Mouse (Mus musculus) myocyte (in vitro differentiated cells): ENCODE results near the gene Ppdpf. TPM values are rescaled to one million over a fixed set of nuclear protein-coding genes. Genes with fewer than 3 reads are reported as not detected.
"Not testable (repeated sequence)": the region's sequence is repeated elsewhere in the genome, so short reads cannot be mapped to it uniquely, and the experiment has no call there.

Source experiments
- H3K27me3 ChIP-seq: one replicate; pipeline ENCODE4 v1.6.1; 2011; ENCODE audit not compliant: control insufficient read depth, insufficient read depth, insufficient read length
- H3K36me3 ChIP-seq: one replicate; pipeline ENCODE4 v1.6.1; 2011; ENCODE audit not compliant: control insufficient read depth, insufficient read depth
- H3K4me2 ChIP-seq: one replicate; pipeline ENCODE4 v1.6.1; 2011; ENCODE audit warnings: low read depth, control low read depth
- H3K4me3 ChIP-seq: one replicate; pipeline ENCODE4 v1.5.1; 2011; ENCODE audit warnings: mild to moderate bottlenecking, control low read depth, moderate library complexity
- H3K79me2 ChIP-seq: one replicate; pipeline ENCODE4 v1.6.1; 2011; ENCODE audit not compliant: control insufficient read depth, insufficient read depth
- H3ac ChIP-seq: one replicate; pipeline ENCODE4 v1.6.1; 2011; ENCODE audit not compliant: control insufficient read depth, insufficient read length
- CEBPB ChIP-seq: IDR thresholded peaks from 2 replicates; pipeline ENCODE4 v1.6.1; 2011; ENCODE audit warnings: mild to moderate bottlenecking, moderate library complexity; ENCODE audit not compliant: poor library complexity, insufficient read depth, severe bottlenecking
- E2F4 ChIP-seq: IDR thresholded peaks from one replicate; pipeline ENCODE4 v1.6.1; 2011; ENCODE audit warnings: mild to moderate bottlenecking, control low read depth, moderate library complexity; ENCODE audit not compliant: insufficient read depth
- MAX ChIP-seq: IDR thresholded peaks from one replicate; pipeline ENCODE4 v1.6.1; 2011; ENCODE audit warnings: low read depth, mild to moderate bottlenecking, control low read depth
- MYOD1 ChIP-seq, 3 experiments: IDR thresholded peaks; one replicate each; pipeline ENCODE4 v1.6.1; 2011; ENCODE audit warnings: control low read depth in 2 of 3, low read depth in 2 of 3, mild to moderate bottlenecking in 2 of 3, moderate library complexity in 1 of 3; ENCODE audit not compliant: insufficient read length in 2 of 3, control insufficient read depth in 1 of 3
- MYOG ChIP-seq, 3 experiments: IDR thresholded peaks; one replicate each; pipeline ENCODE4 v1.6.1; 2011; ENCODE audit warnings: control low read depth in 2 of 3, low read depth in 2 of 3, mild to moderate bottlenecking in 2 of 3; ENCODE audit not compliant: insufficient read length in 2 of 3, control insufficient read depth in 1 of 3, insufficient read depth in 1 of 3
- POLR2A ChIP-seq: IDR thresholded peaks from one replicate; pipeline ENCODE4 v1.6.1; 2011; ENCODE audit warnings: low read depth, mild to moderate bottlenecking, control low read depth, moderate library complexity; ENCODE audit not compliant: insufficient read length
- POLR2AphosphoS2 ChIP-seq: IDR thresholded peaks from one replicate; pipeline ENCODE4 v1.6.1; 2011; ENCODE audit warnings: low read depth, control low read depth; ENCODE audit not compliant: insufficient read length
- REST ChIP-seq: IDR thresholded peaks from one replicate; pipeline ENCODE4 v1.6.1; 2011; ENCODE audit warnings: mild to moderate bottlenecking, control low read depth, moderate library complexity; ENCODE audit not compliant: insufficient read depth, insufficient read length
- SRF ChIP-seq: IDR thresholded peaks from one replicate; pipeline ENCODE4 v1.6.1; 2011; ENCODE audit warnings: low read depth; ENCODE audit not compliant: control insufficient read depth, insufficient read length
- TCF12 ChIP-seq: IDR thresholded peaks from one replicate; pipeline ENCODE4 v1.6.1; 2011; ENCODE audit warnings: mild to moderate bottlenecking, control low read depth; ENCODE audit not compliant: poor library complexity, insufficient read depth, severe bottlenecking
- TCF3 ChIP-seq: IDR thresholded peaks from one replicate; pipeline ENCODE4 v1.6.1; 2011; ENCODE audit warnings: low read depth, control low read depth; ENCODE audit not compliant: insufficient read length
- USF1 ChIP-seq: IDR thresholded peaks from one replicate; pipeline ENCODE4 v1.6.1; 2011; ENCODE audit warnings: low read depth, mild to moderate bottlenecking, control low read depth, moderate library complexity
- polyA plus RNA-seq: library from polyadenylated mRNA; unstranded; fragments of >200 nt; fragmentation: generic; extraction: Trizol; gene quantifications from one replicate; pipeline ENCODE4 v1.2.1, GENCODE M21; 2012; ENCODE audit warnings: missing spikeins

Gene Ppdpf
- polyA plus RNA-seq, 1 experiment: 43.4 TPM

GRCm38 (mm10) chr2:181186635-181187034, 412 bp upstream of the Ppdpf start:
- peak overlapping the region; percentile 100 for H3K4me2 ChIP-seq
- H3K79me2 ChIP-seq: no peaks in the 10 kb centered on the region
- no peak for TF ChIP-seq POLR2A
- no peak for TF ChIP-seq SRF
- no peak for TF ChIP-seq USF1
- TF ChIP-seq REST: no peak
- TF ChIP-seq CEBPB: no peak
- TF ChIP-seq MYOD1 (IDR thresholded peaks at IDR 0.05; ENCODE audit: control insufficient read depth in 1 of 3, insufficient read length in 2 of 3, low read depth in 2 of 3): no peak
- TF ChIP-seq MAX: no peak
- no peak for TF ChIP-seq TCF3
- TF ChIP-seq E2F4: no peak
- TF ChIP-seq POLR2AphosphoS2: no peak
- TF ChIP-seq TCF12: no peak
- TF ChIP-seq MYOG (IDR thresholded peaks at IDR 0.05; ENCODE audit: control insufficient read depth in 1 of 3, insufficient read depth in 1 of 3, insufficient read length in 2 of 3, low read depth in 2 of 3): no peak
- H3K27me3 ChIP-seq: no peaks in the 10 kb centered on the region
- no peaks in the 10 kb centered on the region for H3K36me3 ChIP-seq
- H3K4me3 ChIP-seq: peak overlapping the region; percentile 76
- peak overlapping the region; percentile 21 for H3ac ChIP-seq

GRCm38 (mm10) chr2:181188681-181189080, 1.6 kb downstream of the Ppdpf start:
- H3K79me2 ChIP-seq: no peaks in the 10 kb centered on the region
- H3K36me3 ChIP-seq: no peaks in the 10 kb centered on the region
- H3K27me3 ChIP-seq: no peaks in the 10 kb centered on the region
- H3K4me3 ChIP-seq: peak overlapping the region; percentile 76
- H3K4me2 ChIP-seq: peak overlapping the region; percentile 100
- no peak overlapping the region for H3ac ChIP-seq
- TF ChIP-seq SRF (no peak), TCF3 (no peak), MYOG (IDR thresholded peaks at IDR 0.05; ENCODE audit: control insufficient read depth in 1 of 3, insufficient read depth in 1 of 3, insufficient read length in 2 of 3, low read depth in 2 of 3) (no peak), POLR2AphosphoS2 (no peak), TCF12 (no peak), MYOD1 (IDR thresholded peaks at IDR 0.05; ENCODE audit: control insufficient read depth in 1 of 3, insufficient read length in 2 of 3, low read depth in 2 of 3) (no peak), MAX (no peak), REST (no peak), CEBPB (no peak), E2F4 (no peak), POLR2A (no peak), USF1 (no peak)

- Histone ChIP-seq H3K4me2 (no peak overlapping the region), H3K27me3 (no peaks in the 10 kb centered on the region), H3K4me3 (no peak overlapping the region), H3K79me2 (no peaks in the 10 kb centered on the region), H3K36me3 (no peaks in the 10 kb centered on the region), H3ac (no peak overlapping the region)
- no peak for TF ChIP-seq POLR2AphosphoS2
- no peak for TF ChIP-seq CEBPB
- no peak for TF ChIP-seq MAX
These were observed 2.3 kb downstream of the Ppdpf start for GRCm38 (mm10) chr2:181189321-181189720.

- H3ac ChIP-seq, H3K79me2 ChIP-seq, H3K27me3 ChIP-seq, H3K36me3 ChIP-seq, H3K4me2 ChIP-seq, H3K4me3 ChIP-seq: not testable (repeated sequence)
These were observed 4.3 kb downstream of the Ppdpf start for GRCm38 (mm10) chr2:181191385-181191784.

- no peak overlapping the region for H3K4me2 ChIP-seq
These were observed 4.9 kb downstream of the Ppdpf start for GRCm38 (mm10) chr2:181191936-181192335.

GRCm38 (mm10) chr2:181193044-181193443, 6.0 kb downstream of the Ppdpf start:
- no peaks in the 10 kb centered on the region for H3K36me3 ChIP-seq
- no peaks in the 10 kb centered on the region for H3K79me2 ChIP-seq
- no peak overlapping the region for H3K4me3 ChIP-seq
- no peak overlapping the region for H3K4me2 ChIP-seq
- TF ChIP-seq POLR2AphosphoS2: no peak
- TF ChIP-seq TCF3: no peak
- no peak for TF ChIP-seq POLR2A
- no peak for TF ChIP-seq MYOG (IDR thresholded peaks at IDR 0.05; ENCODE audit: control insufficient read depth in 1 of 3, insufficient read depth in 1 of 3, insufficient read length in 2 of 3, low read depth in 2 of 3)
- peaks cover 11% of the 10 kb centered on the region for H3K27me3 ChIP-seq
- H3ac ChIP-seq: no peak overlapping the region

More at GRCm38 (mm10) chr2:181191936-181192335, 4.9 kb downstream of the Ppdpf start:
- no peaks in the 10 kb centered on the region for H3K36me3 ChIP-seq
- no peak for TF ChIP-seq MYOD1 (IDR thresholded peaks at IDR 0.05; ENCODE audit: control insufficient read depth in 1 of 3, insufficient read length in 2 of 3, low read depth in 2 of 3)
- no peak for TF ChIP-seq E2F4
- no peak for TF ChIP-seq REST
- no peak overlapping the region for H3K4me3 ChIP-seq
- H3K27me3 ChIP-seq: peaks cover 9% of the 10 kb centered on the region
- H3K79me2 ChIP-seq: no peaks in the 10 kb centered on the region
- no peak overlapping the region for H3ac ChIP-seq
